Mouse (Mus musculus) adrenal gland, adult 8-10 months (tissue): ENCODE results near the gene Tbcb. TPM values are rescaled to one million over a fixed set of nuclear protein-coding genes. Genes with fewer than 3 reads are reported as not detected.
A peak's percentile ranks its signal among the peaks of the same experiment; 100 is the strongest.
"Not testable (repeated sequence)": the region's sequence is repeated elsewhere in the genome, so short reads cannot be mapped to it uniquely, and the experiment has no call there.

Source experiments
- DNase-seq: peaks from one replicate; pipeline ENCODE4 v3.0.0; 2022
- total RNA-seq, 4 experiments: library from RNA; stranded (reverse); gene quantifications; 2 replicates each; pipeline ENCODE4 v1.2.4; 2022

Gene Tbcb
- 100 to 1,000 TPM; 102 to 119 (median 108) TPM for total RNA-seq

- peak; percentile 98 for DNase-seq
Observed at GRCm38 (mm10) chr7:30231669-30232454, at the start of gene Tbcb, which contains the start of gene Polr2i. Tbcb (minus strand) TSS chr7:30232272. Polr2i (plus strand) TSS chr7:30231948.

GRCm38 (mm10) chr7:30281522-30281921, 49.5 kb upstream of the Tbcb start:
- no peak for DNase-seq

GRCm38 (mm10) chr7:30280670-30281138, 48.6 kb upstream of the Tbcb start:
- peak; percentile 89 for DNase-seq

- DNase-seq = peak; percentile 89
Observed at GRCm38 (mm10) chr7:30279951-30280669, 48.0 kb upstream of the Tbcb start, which contains the start of the genes Thap8 and Wdr62. Thap8 (plus strand) TSS chr7:30280094. Wdr62 (minus strand) TSS chr7:30280419.

GRCm38 (mm10) chr7:30279536-30279935, 47.5 kb upstream of the Tbcb start:
- no peak for DNase-seq

- DNase-seq = no peak
Observed at GRCm38 (mm10) chr7:30278911-30279310, 46.8 kb upstream of the Tbcb start.

GRCm38 (mm10) chr7:30274383-30274782, 42.3 kb upstream of the Tbcb start:
- DNase-seq = no peak

- DNase-seq = no peak
Observed at GRCm38 (mm10) chr7:30269641-30270040, 37.6 kb upstream of the Tbcb start.

GRCm38 (mm10) chr7:30266780-30267179, 34.7 kb upstream of the Tbcb start:
- DNase-seq = no peak

GRCm38 (mm10) chr7:30265935-30266334, 33.9 kb upstream of the Tbcb start:
- no peak for DNase-seq

GRCm38 (mm10) chr7:30265531-30265930, 33.5 kb upstream of the Tbcb start:
- no peak for DNase-seq

GRCm38 (mm10) chr7:30265041-30265440, 33.0 kb upstream of the Tbcb start:
- DNase-seq = no peak

GRCm38 (mm10) chr7:30251956-30252954, 20.2 kb upstream of the Tbcb start:
- peak; percentile 31 for DNase-seq

- not testable (repeated sequence) for DNase-seq
Observed at GRCm38 (mm10) chr7:30237374-30237773, 5.3 kb upstream of the Tbcb start.

GRCm38 (mm10) chr7:30235625-30236024, 3.6 kb upstream of the Tbcb start, which contains the start of gene Ovol3:
Ovol3 (minus strand) TSS chr7:30235725.
- DNase-seq = no peak

- DNase-seq = no peak
Observed at GRCm38 (mm10) chr7:30235091-30235490, 3.0 kb upstream of the Tbcb start.

GRCm38 (mm10) chr7:30234276-30234858, 2.3 kb upstream of the Tbcb start:
- no peak for DNase-seq

GRCm38 (mm10) chr7:30233387-30233786, 1.3 kb upstream of the Tbcb start:
- DNase-seq = no peak

GRCm38 (mm10) chr7:30232631-30233148, 618 bp upstream of the Tbcb start:
- peak; percentile 41 for DNase-seq

GRCm38 (mm10) chr7:30231328-30231668, 774 bp downstream of the Tbcb start:
- no peak for DNase-seq

- DNase-seq = no peak
Observed at GRCm38 (mm10) chr7:30224206-30224605, 7.9 kb downstream of the Tbcb start.

- DNase-seq = no peak
Observed at GRCm38 (mm10) chr7:30222205-30222604, 9.9 kb downstream of the Tbcb start.
